ENCODE assay signal across 22 mouse cellular contexts in the genomic region with DNA sequence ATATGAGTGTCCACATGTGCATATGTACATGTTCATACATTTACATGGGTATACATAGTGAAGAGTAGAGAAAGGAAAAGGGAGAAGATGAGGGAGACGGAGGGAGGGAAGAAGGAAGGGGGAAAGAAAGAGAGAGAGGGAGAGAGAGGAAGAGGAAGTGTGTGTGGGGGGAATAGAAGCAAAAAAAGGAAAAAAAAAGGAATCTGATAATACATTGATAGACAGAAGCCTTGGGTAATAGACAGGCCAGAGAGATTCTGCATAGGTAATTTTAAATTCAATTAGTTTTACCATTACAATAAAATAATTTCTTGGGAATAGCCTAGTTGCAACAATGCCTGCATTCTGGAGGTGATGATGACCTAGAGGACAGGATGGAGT.
DNase-seq lines count a peak whose midpoint lies in the region; ATAC-seq lines count a peak whose summit lies in the region.
"Had no signal": no experiment of that assay in that cellular context is flagged by ENCODE, and none has a peak within 500 bp of the region (broad histone marks: within the 10 kb centered on the region; RNA-seq: fewer than 3 reads in every experiment).

No protein-coding gene starts in this region.

- peak overlapping the region; percentile 2; the same call in 1 of the 2 replicates for H3K27ac ChIP-seq in forebrain, embryonic 15.5 days (replicated peaks)
- H3K27ac ChIP-seq in forebrain, embryonic 14.5 days (ENCODE audit: low read depth, low read length) = no peak overlapping the region
- peak overlapping the region; percentile 73 for H3K27ac ChIP-seq in hindbrain, embryonic 10.5 days
- no peak overlapping the region for H3K27ac ChIP-seq in hindbrain, embryonic 14.5 days
- peak overlapping the region; percentile 40; the same call in 1 of the 2 replicates for H3K27ac ChIP-seq in midbrain, embryonic 12.5 days (replicated peaks)
- no peak overlapping the region for H3K27ac ChIP-seq in midbrain, embryonic 16.5 days (ENCODE audit: low read length)
- H3K27ac ChIP-seq: embryonic facial prominence, embryonic 12.5 days; kidney, embryonic 15.5 days; liver, embryonic 14.5 days; stomach, embryonic 15.5 days had no signal

- 0 out of 2 replicates have a peak, but pooled peaks have one; percentile 38 for ATAC-seq in forebrain, embryonic 15.5 days (replicated peaks)
- ATAC-seq in forebrain, embryonic 14.5 days = no peak; the same call in 1 of the 2 replicates
- no peak for ATAC-seq in hindbrain, embryonic 14.5 days (ENCODE audit: low FRiP score)
- ATAC-seq in midbrain, embryonic 12.5 days (ENCODE audit: low FRiP score, low read depth) = no peak
- ATAC-seq in midbrain, embryonic 16.5 days = no peak
- ATAC-seq: inflammation-experienced regulatory T-cells, adult 6 months had no signal

- H3K4me2 ChIP-seq in forebrain, embryonic 15.5 days (replicated peaks) = no peak overlapping the region
- no peak overlapping the region for H3K4me2 ChIP-seq in forebrain, embryonic 14.5 days (ENCODE audit: low read length)
- H3K4me2 ChIP-seq in hindbrain, embryonic 14.5 days (replicated peaks) = no peak overlapping the region
- no peak overlapping the region for H3K4me2 ChIP-seq in midbrain, embryonic 12.5 days (replicated peaks)
- H3K4me2 ChIP-seq in midbrain, embryonic 16.5 days (ENCODE audit: low read length) = no peak overlapping the region
- H3K4me2 ChIP-seq: embryonic facial prominence, embryonic 12.5 days; kidney, embryonic 15.5 days; stomach, embryonic 15.5 days had no signal

- no peak overlapping the region for H3K4me3 ChIP-seq in forebrain, embryonic 15.5 days
- H3K4me3 ChIP-seq in forebrain, embryonic 14.5 days (ENCODE audit: low read depth, low read length) = no peak overlapping the region
- H3K4me3 ChIP-seq in hindbrain, embryonic 10.5 days = no peak overlapping the region
- H3K4me3 ChIP-seq in hindbrain, embryonic 14.5 days (replicated peaks; ENCODE audit: low read length) = no peak overlapping the region
- H3K4me3 ChIP-seq in midbrain, embryonic 12.5 days = no peak overlapping the region
- no peak overlapping the region for H3K4me3 ChIP-seq in midbrain, embryonic 16.5 days (ENCODE audit: low read depth, low read length)
- H3K4me3 ChIP-seq: embryonic facial prominence, embryonic 12.5 days; kidney, embryonic 15.5 days; stomach, embryonic 15.5 days had no signal

- no peak for DNase-seq in forebrain, embryonic 14.5 days (ENCODE audit: low spot score)
- DNase-seq in hindbrain, embryonic 10.5 days (ENCODE audit: low spot score) = no peak
- no peak for DNase-seq in hindbrain, embryonic 14.5 days (ENCODE audit: low spot score)
- DNase-seq in right cerebral cortex, postnatal 4 days = no peak
- DNase-seq: adrenal gland, postnatal 14 days; cerebellum, adult 11 months; cerebellum, adult 9-10 months; cerebellum, postnatal 36 days; kidney, adult 18-20 months; kidney, postnatal 25 days; liver; lung, adult 2 months; lung, postnatal 10 days; right cerebral cortex, postnatal 14 days had no signal

- peaks cover 6% of the 10 kb centered on the region for H3K4me1 ChIP-seq in forebrain, embryonic 15.5 days
- H3K4me1 ChIP-seq in forebrain, embryonic 14.5 days (ENCODE audit: control insufficient read depth, insufficient read depth, low read length) = no peaks in the 10 kb centered on the region; the same call in 1 of the 2 replicates
- H3K4me1 ChIP-seq in hindbrain, embryonic 10.5 days (replicated peaks) = peaks cover 13% of the 10 kb centered on the region
- H3K4me1 ChIP-seq in hindbrain, embryonic 14.5 days (replicated peaks; ENCODE audit: control insufficient read depth, insufficient read depth, low read length) = no peaks in the 10 kb centered on the region
- peaks cover 9% of the 10 kb centered on the region for H3K4me1 ChIP-seq in midbrain, embryonic 12.5 days
- H3K4me1 ChIP-seq in midbrain, embryonic 16.5 days (ENCODE audit: control insufficient read depth, insufficient read depth, low read length) = no peaks in the 10 kb centered on the region
- H3K4me1 ChIP-seq: kidney, embryonic 15.5 days; stomach, embryonic 15.5 days had no signal

- H3K9ac ChIP-seq in forebrain, embryonic 15.5 days (replicated peaks) = no peak overlapping the region
- H3K9ac ChIP-seq in forebrain, embryonic 14.5 days (ENCODE audit: low read length) = no peak overlapping the region
- no peak overlapping the region for H3K9ac ChIP-seq in hindbrain, embryonic 14.5 days
- H3K9ac ChIP-seq in midbrain, embryonic 12.5 days (replicated peaks) = no peak overlapping the region
- no peak overlapping the region for H3K9ac ChIP-seq in midbrain, embryonic 16.5 days (ENCODE audit: low read depth, low read length)
- H3K9ac ChIP-seq: embryonic facial prominence, embryonic 12.5 days; kidney, embryonic 15.5 days; liver, embryonic 14.5 days; stomach, embryonic 15.5 days had no signal

- WGBS in forebrain, embryonic 15.5 days = 57% methylated on average over 1 of the region's 1 CpGs
- WGBS in forebrain, embryonic 14.5 days = 59% methylated on average over 1 of the region's 1 CpGs
- 74% methylated on average over 1 of the region's 1 CpGs for WGBS in hindbrain, embryonic 10.5 days
- 54% methylated on average over 1 of the region's 1 CpGs for WGBS in hindbrain, embryonic 14.5 days
- WGBS in midbrain, embryonic 12.5 days = 66% methylated on average over 1 of the region's 1 CpGs
- 37% methylated on average over 1 of the region's 1 CpGs for WGBS in midbrain, embryonic 16.5 days

- H3K27me3 ChIP-seq in forebrain, embryonic 15.5 days = no peaks in the 10 kb centered on the region
- H3K27me3 ChIP-seq in forebrain, embryonic 14.5 days (replicated peaks; ENCODE audit: control insufficient read depth, insufficient read depth, low read length) = no peaks in the 10 kb centered on the region
- no peaks in the 10 kb centered on the region for H3K27me3 ChIP-seq in hindbrain, embryonic 10.5 days (ENCODE audit: insufficient read depth, poor library complexity, severe bottlenecking)
- no peaks in the 10 kb centered on the region for H3K27me3 ChIP-seq in hindbrain, embryonic 14.5 days (ENCODE audit: control insufficient read depth, insufficient read depth, low read length)
- no peaks in the 10 kb centered on the region for H3K27me3 ChIP-seq in midbrain, embryonic 12.5 days
- H3K27me3 ChIP-seq in midbrain, embryonic 16.5 days (ENCODE audit: control insufficient read depth, insufficient read depth, low read depth, low read length) = no peaks in the 10 kb centered on the region
- H3K27me3 ChIP-seq: embryonic facial prominence, embryonic 12.5 days; kidney, embryonic 15.5 days; stomach, embryonic 15.5 days had no signal

- no peaks in the 10 kb centered on the region for H3K36me3 ChIP-seq in forebrain, embryonic 15.5 days
- no peaks in the 10 kb centered on the region for H3K36me3 ChIP-seq in forebrain, embryonic 14.5 days (ENCODE audit: control insufficient read depth, insufficient read depth, low read length)
- no peaks in the 10 kb centered on the region for H3K36me3 ChIP-seq in hindbrain, embryonic 10.5 days
- H3K36me3 ChIP-seq in hindbrain, embryonic 14.5 days (replicated peaks; ENCODE audit: control insufficient read depth, insufficient read depth) = no peaks in the 10 kb centered on the region
- H3K36me3 ChIP-seq in midbrain, embryonic 12.5 days = no peaks in the 10 kb centered on the region
- H3K36me3 ChIP-seq in midbrain, embryonic 16.5 days (ENCODE audit: control insufficient read depth, insufficient read depth, low read length) = no peaks in the 10 kb centered on the region
- H3K36me3 ChIP-seq: embryonic facial prominence, embryonic 12.5 days; kidney, embryonic 15.5 days; stomach, embryonic 15.5 days had no signal

- H3K9me3 ChIP-seq in forebrain, embryonic 15.5 days = no peaks in the 10 kb centered on the region
- no peaks in the 10 kb centered on the region for H3K9me3 ChIP-seq in forebrain, embryonic 14.5 days (replicated peaks; ENCODE audit: control insufficient read depth, low read length)
- no peaks in the 10 kb centered on the region for H3K9me3 ChIP-seq in hindbrain, embryonic 10.5 days
- H3K9me3 ChIP-seq in hindbrain, embryonic 14.5 days (ENCODE audit: control insufficient read depth, low read length) = no peaks in the 10 kb centered on the region
- H3K9me3 ChIP-seq in midbrain, embryonic 12.5 days = no peaks in the 10 kb centered on the region
- no peaks in the 10 kb centered on the region for H3K9me3 ChIP-seq in midbrain, embryonic 16.5 days (replicated peaks; ENCODE audit: control insufficient read depth, low read length, poor library complexity, severe bottlenecking)
- H3K9me3 ChIP-seq: embryonic facial prominence, embryonic 12.5 days; kidney, embryonic 15.5 days; stomach, embryonic 15.5 days had no signal

Comparison
In these comparisons a context has a peak if more than half of its experiments do, and no peak if none do; other contexts are left out.
1. H3K27ac ChIP-seq: peak in forebrain, embryonic 15.5 days (single experiment), hindbrain, embryonic 10.5 days (single experiment) and midbrain, embryonic 12.5 days (single experiment); none in forebrain, embryonic 14.5 days (single experiment), hindbrain, embryonic 14.5 days (single experiment) and midbrain, embryonic 16.5 days (single experiment).